In the genomic region with DNA sequence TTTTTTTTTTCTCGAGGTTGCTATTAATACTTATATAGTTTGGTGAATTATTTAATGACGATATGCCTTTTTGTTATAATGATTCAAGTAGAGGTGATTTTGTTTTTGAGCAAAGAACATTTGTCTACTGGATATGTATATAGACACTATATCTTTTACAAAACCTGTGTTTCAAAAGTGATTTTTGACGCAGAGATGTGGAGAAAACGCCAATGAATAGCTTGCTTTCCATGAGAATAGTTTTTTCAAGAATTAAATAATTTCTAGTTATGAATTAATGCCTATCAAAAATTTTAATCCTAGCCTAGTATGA, we compare ENCODE assay signal across 11 mouse cellular contexts. TPM values are rescaled to one million over a fixed set of nuclear protein-coding genes. Genes with fewer than 3 reads are reported as not detected.
DNase-seq lines count a peak whose midpoint lies in the region; ATAC-seq and TF ChIP-seq lines count a peak whose summit lies in the region.
"Had no signal": no experiment of that assay in that cellular context is flagged by ENCODE, and none has a peak within 500 bp of the region (broad histone marks: within the 10 kb centered on the region; RNA-seq: fewer than 3 reads in every experiment).

No protein-coding gene starts in this region.

- no peak overlapping the region for H3K9ac ChIP-seq in heart, postnatal 0 days (replicated peaks; ENCODE audit: low read depth, low read length)
- H3K9ac ChIP-seq in embryonic facial prominence, embryonic 13.5 days = no peak overlapping the region
- H3K9ac ChIP-seq in hindbrain, embryonic 13.5 days = no peak overlapping the region
- no peak overlapping the region for H3K9ac ChIP-seq in midbrain, embryonic 15.5 days
- H3K9ac ChIP-seq: liver, embryonic 14.5 days had no signal

- TF ChIP-seq EP300 in heart, postnatal 0 days (IDR thresholded peaks at IDR 0.05; ENCODE audit: low read depth) = no peak

- H3K9me3 ChIP-seq in heart, postnatal 0 days (replicated peaks; ENCODE audit: control insufficient read depth, low read length) = no peaks in the 10 kb centered on the region
- no peaks in the 10 kb centered on the region for H3K9me3 ChIP-seq in embryonic facial prominence, embryonic 13.5 days
- no peaks in the 10 kb centered on the region for H3K9me3 ChIP-seq in hindbrain, embryonic 13.5 days
- no peaks in the 10 kb centered on the region for H3K9me3 ChIP-seq in midbrain, embryonic 15.5 days

- no peak for DNase-seq in heart, postnatal 0 days (ENCODE audit: low spot score)
- no peak for DNase-seq in heart, adult 8-10 months (ENCODE audit: low spot score)
- no peak for DNase-seq in spleen, adult 18-20 months
- DNase-seq in right cerebral cortex, postnatal 10 days (ENCODE audit: low spot score in 2 of 2) = no peak
- no peak for DNase-seq in thymus, postnatal 10 days (ENCODE audit: low spot score in 2 of 2)

- no peak for TF ChIP-seq CTCF in heart, postnatal 0 days (IDR thresholded peaks at IDR 0.05; ENCODE audit: low read depth)

- peak overlapping the region; percentile 52 for H3K4me3 ChIP-seq in heart, postnatal 0 days (ENCODE audit: low read depth, low read length)
- H3K4me3 ChIP-seq in embryonic facial prominence, embryonic 13.5 days = peak overlapping the region; percentile 63; the same call in 1 of the 2 replicates
- peak overlapping the region; percentile 58 for H3K4me3 ChIP-seq in hindbrain, embryonic 13.5 days
- H3K4me3 ChIP-seq in midbrain, embryonic 15.5 days = peak overlapping the region; percentile 85

- H3K27ac ChIP-seq in heart, postnatal 0 days (ENCODE audit: low read depth) = no peak overlapping the region
- H3K27ac ChIP-seq in embryonic facial prominence, embryonic 13.5 days = no peak overlapping the region
- H3K27ac ChIP-seq in hindbrain, embryonic 13.5 days = no peak overlapping the region
- no peak overlapping the region for H3K27ac ChIP-seq in midbrain, embryonic 15.5 days
- H3K27ac ChIP-seq: liver, embryonic 14.5 days had no signal

- H3K4me2 ChIP-seq in heart, postnatal 0 days (ENCODE audit: low read depth, low read length) = peak overlapping the region; percentile 75
- H3K4me2 ChIP-seq in embryonic facial prominence, embryonic 13.5 days = peak overlapping the region; percentile 72
- H3K4me2 ChIP-seq in hindbrain, embryonic 13.5 days = peak overlapping the region; percentile 74
- H3K4me2 ChIP-seq in midbrain, embryonic 15.5 days = peak overlapping the region; percentile 85

- no peaks in the 10 kb centered on the region for H3K27me3 ChIP-seq in heart, postnatal 0 days (ENCODE audit: control insufficient read depth, insufficient read depth, low read length)
- peaks cover 4% of the 10 kb centered on the region; the same call in 1 of the 2 replicates for H3K27me3 ChIP-seq in embryonic facial prominence, embryonic 13.5 days
- H3K27me3 ChIP-seq in hindbrain, embryonic 13.5 days = no peaks in the 10 kb centered on the region
- no peaks in the 10 kb centered on the region for H3K27me3 ChIP-seq in midbrain, embryonic 15.5 days (replicated peaks)

- H3K4me1 ChIP-seq in heart, postnatal 0 days (ENCODE audit: control insufficient read depth, insufficient read depth) = no peaks in the 10 kb centered on the region
- H3K4me1 ChIP-seq in embryonic facial prominence, embryonic 13.5 days = peaks cover 4% of the 10 kb centered on the region; the same call in 1 of the 2 replicates
- H3K4me1 ChIP-seq in hindbrain, embryonic 13.5 days (replicated peaks) = peaks cover 5% of the 10 kb centered on the region
- H3K4me1 ChIP-seq in midbrain, embryonic 15.5 days = peaks cover 6% of the 10 kb centered on the region

- no peak for ATAC-seq in heart, postnatal 0 days (ENCODE audit: insufficient read depth, low read depth)
- ATAC-seq in embryonic facial prominence, embryonic 13.5 days (ENCODE audit: insufficient number of reproducible peaks, insufficient read depth, low FRiP score, low TSS enrichment, low read depth) = no peak
- no peak; the same call in 1 of the 2 replicates for ATAC-seq in hindbrain, embryonic 13.5 days (ENCODE audit: low FRiP score)
- ATAC-seq in midbrain, embryonic 15.5 days (replicated peaks) = peak; percentile 38
- ATAC-seq: activated CD4-positive, CD25-positive, alpha-beta regulatory T cell, adult 4 months; inflammation-experienced regulatory T-cells, adult 6 months had no signal

- H3K36me3 ChIP-seq in heart, postnatal 0 days (replicated peaks; ENCODE audit: control insufficient read depth, insufficient read depth, low read length) = no peaks in the 10 kb centered on the region
- no peaks in the 10 kb centered on the region for H3K36me3 ChIP-seq in embryonic facial prominence, embryonic 13.5 days
- H3K36me3 ChIP-seq in hindbrain, embryonic 13.5 days = no peaks in the 10 kb centered on the region
- no peaks in the 10 kb centered on the region for H3K36me3 ChIP-seq in midbrain, embryonic 15.5 days (replicated peaks)

- WGBS in heart, postnatal 0 days = 16% methylated on average over 4 of the region's 4 CpGs
- WGBS in embryonic facial prominence, embryonic 13.5 days = 20% methylated on average over 4 of the region's 4 CpGs
- WGBS in hindbrain, embryonic 13.5 days = 26% methylated on average over 4 of the region's 4 CpGs
- WGBS in midbrain, embryonic 15.5 days = 20% methylated on average over 4 of the region's 4 CpGs

RNA-seq across cellular contexts. Expression of a gene that starts 0.3 kb away (rescaled TPM):
- total RNA-seq in heart, postnatal 0 days (2014; rRNA removed; ENCODE audit: low replicate concordance) = not detected in 2 replicates
- 0.12 TPM in 1 of 2 replicates, not detected in the other for polyA plus RNA-seq in heart, postnatal 0 days (2015; fragmentation: Nextera tagmentation; extraction: Ambion mirVana)
- not detected for total RNA-seq in heart, adult 8-10 months (2022)
- polyA plus RNA-seq in embryonic facial prominence, embryonic 13.5 days (2015; fragmentation: Nextera tagmentation; extraction: Ambion mirVana) = 10.3 and 16.7 TPM in 2 replicates
- polyA plus RNA-seq in hindbrain, embryonic 13.5 days (2015; fragmentation: Nextera tagmentation; extraction: Ambion mirVana) = 4.8 and 7.3 TPM in 2 replicates
- polyA plus RNA-seq in midbrain, embryonic 15.5 days (2015; fragmentation: Nextera tagmentation; extraction: Ambion mirVana) = 3.5 and 4.0 TPM in 2 replicates
- polyA plus RNA-seq: activated CD4-positive, CD25-positive, alpha-beta regulatory T cell, adult 4 months; inflammation-experienced regulatory T-cells, adult 6 months; liver, embryonic 14.5 days had no signal
